ENCODE assay signal across 20 mouse cellular contexts in the genomic region with DNA sequence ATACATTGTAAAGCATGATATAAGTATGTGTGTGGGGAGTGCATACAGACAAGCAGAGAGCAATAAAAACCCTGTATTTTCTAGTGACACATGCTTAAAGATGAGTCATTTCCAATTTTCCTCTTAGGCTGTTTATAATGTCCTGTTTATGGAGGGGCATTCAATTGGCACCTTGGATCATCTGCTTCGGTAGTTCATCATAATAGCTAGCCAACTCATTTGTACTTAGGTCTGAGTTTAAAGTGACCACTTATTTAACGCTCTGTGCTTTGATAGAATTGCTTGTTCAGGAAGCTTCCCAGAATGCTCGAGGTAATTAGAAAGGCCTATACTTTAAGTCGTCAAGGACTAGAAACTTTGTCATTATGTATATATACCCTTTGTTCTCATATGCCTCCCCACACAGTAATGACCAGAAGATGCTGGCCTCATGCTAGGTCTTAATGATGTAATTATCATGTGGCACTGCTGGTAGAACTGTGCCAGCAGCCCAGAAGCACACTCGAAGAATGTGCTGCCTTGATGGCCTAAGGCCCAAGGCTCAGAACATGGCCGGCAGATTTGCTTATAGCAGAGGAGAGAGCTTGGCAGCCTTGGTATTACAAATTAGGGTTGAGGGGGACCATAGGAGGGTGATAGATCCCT.
DNase-seq lines count a peak whose midpoint lies in the region; ATAC-seq lines count a peak whose summit lies in the region.
"Had no signal": no experiment of that assay in that cellular context is flagged by ENCODE, and none has a peak within 500 bp of the region (broad histone marks: within the 10 kb centered on the region; RNA-seq: fewer than 3 reads in every experiment).

No protein-coding gene starts in this region.

- H3K4me3 ChIP-seq in forebrain, embryonic 11.5 days (ENCODE audit: low read depth, low read length) = no peak overlapping the region
- no peak overlapping the region for H3K4me3 ChIP-seq in forebrain, embryonic 10.5 days
- H3K4me3 ChIP-seq in midbrain, embryonic 12.5 days = no peak overlapping the region
- no peak overlapping the region for H3K4me3 ChIP-seq in midbrain, embryonic 15.5 days
- H3K4me3 ChIP-seq in forebrain, embryonic 14.5 days (ENCODE audit: low read depth, low read length) = no peak overlapping the region
- H3K4me3 ChIP-seq: embryonic facial prominence, embryonic 12.5 days; heart, adult 2 months; hindbrain, embryonic 10.5 days; hindbrain, embryonic 15.5 days had no signal

- no peaks in the 10 kb centered on the region for H3K9me3 ChIP-seq in forebrain, embryonic 11.5 days (ENCODE audit: control insufficient read depth, low read length)
- no peaks in the 10 kb centered on the region for H3K9me3 ChIP-seq in forebrain, embryonic 10.5 days
- no peaks in the 10 kb centered on the region for H3K9me3 ChIP-seq in midbrain, embryonic 12.5 days
- no peaks in the 10 kb centered on the region for H3K9me3 ChIP-seq in midbrain, embryonic 15.5 days
- H3K9me3 ChIP-seq in forebrain, embryonic 14.5 days (replicated peaks; ENCODE audit: control insufficient read depth, low read length) = no peaks in the 10 kb centered on the region
- H3K9me3 ChIP-seq: embryonic facial prominence, embryonic 12.5 days; hindbrain, embryonic 10.5 days; hindbrain, embryonic 15.5 days had no signal

- no peak for DNase-seq in forebrain, embryonic 11.5 days (ENCODE audit: low spot score)
- DNase-seq in forebrain, embryonic 10.5 days (ENCODE audit: extremely low spot score, low spot score) = no peak
- DNase-seq in forebrain, embryonic 14.5 days (ENCODE audit: low spot score) = peak; percentile 65
- peak; percentile 52 for DNase-seq in retina, embryonic 14.5 days (ENCODE audit: low spot score)
- no peak for DNase-seq in left cerebral cortex, adult 18-20 months (ENCODE audit: low spot score in 2 of 2)
- no peak for DNase-seq in ovary, postnatal 10 days (ENCODE audit: low spot score)
- DNase-seq: adrenal gland, postnatal 25 days; cerebellum, adult 2 months; cerebellum, postnatal 25 days; heart, adult 2 months; kidney, adult 11 months had no signal

- no peak overlapping the region for H3K4me2 ChIP-seq in forebrain, embryonic 11.5 days (ENCODE audit: low read depth, low read length, severe bottlenecking)
- no peak overlapping the region for H3K4me2 ChIP-seq in midbrain, embryonic 12.5 days (replicated peaks)
- H3K4me2 ChIP-seq in midbrain, embryonic 15.5 days = no peak overlapping the region
- no peak overlapping the region for H3K4me2 ChIP-seq in forebrain, embryonic 14.5 days (ENCODE audit: low read length)
- H3K4me2 ChIP-seq: embryonic facial prominence, embryonic 12.5 days; heart, embryonic 11.5 days; hindbrain, embryonic 15.5 days had no signal

- ATAC-seq in forebrain, embryonic 11.5 days (replicated peaks; ENCODE audit: low FRiP score) = peak; percentile 73
- ATAC-seq in midbrain, embryonic 12.5 days (ENCODE audit: low FRiP score, low read depth) = 0 out of 2 replicates have a peak, but pooled peaks have one; percentile 30
- ATAC-seq in midbrain, embryonic 15.5 days (replicated peaks) = no peak
- peak; percentile 88 for ATAC-seq in forebrain, embryonic 14.5 days
- ATAC-seq: activated CD4-positive, CD25-positive, alpha-beta regulatory T cell, adult 4 months; inflammation-experienced regulatory T-cells, adult 6 months; Patski had no signal

- H3K9ac ChIP-seq in forebrain, embryonic 11.5 days (ENCODE audit: low read length) = no peak overlapping the region
- no peak overlapping the region for H3K9ac ChIP-seq in midbrain, embryonic 12.5 days (replicated peaks)
- no peak overlapping the region for H3K9ac ChIP-seq in midbrain, embryonic 15.5 days
- H3K9ac ChIP-seq in forebrain, embryonic 14.5 days (ENCODE audit: low read length) = no peak overlapping the region
- H3K9ac ChIP-seq: embryonic facial prominence, embryonic 12.5 days; hindbrain, embryonic 15.5 days had no signal

- no peaks in the 10 kb centered on the region for H3K27me3 ChIP-seq in forebrain, embryonic 11.5 days (ENCODE audit: control insufficient read depth, insufficient read depth, low read length)
- no peaks in the 10 kb centered on the region for H3K27me3 ChIP-seq in forebrain, embryonic 10.5 days (ENCODE audit: poor library complexity, severe bottlenecking)
- no peaks in the 10 kb centered on the region for H3K27me3 ChIP-seq in midbrain, embryonic 12.5 days
- H3K27me3 ChIP-seq in midbrain, embryonic 15.5 days (replicated peaks) = no peaks in the 10 kb centered on the region
- H3K27me3 ChIP-seq in forebrain, embryonic 14.5 days (replicated peaks; ENCODE audit: control insufficient read depth, insufficient read depth, low read length) = no peaks in the 10 kb centered on the region
- H3K27me3 ChIP-seq: embryonic facial prominence, embryonic 12.5 days; hindbrain, embryonic 15.5 days; Patski had no signal

- H3K36me3 ChIP-seq in forebrain, embryonic 11.5 days (ENCODE audit: control insufficient read depth, insufficient read depth, low read length) = no peaks in the 10 kb centered on the region
- no peaks in the 10 kb centered on the region for H3K36me3 ChIP-seq in forebrain, embryonic 10.5 days (replicated peaks)
- H3K36me3 ChIP-seq in midbrain, embryonic 12.5 days = no peaks in the 10 kb centered on the region
- no peaks in the 10 kb centered on the region for H3K36me3 ChIP-seq in midbrain, embryonic 15.5 days (replicated peaks)
- no peaks in the 10 kb centered on the region for H3K36me3 ChIP-seq in forebrain, embryonic 14.5 days (ENCODE audit: control insufficient read depth, insufficient read depth, low read length)
- H3K36me3 ChIP-seq: embryonic facial prominence, embryonic 12.5 days; hindbrain, embryonic 10.5 days; hindbrain, embryonic 15.5 days had no signal

- no peak overlapping the region for H3K27ac ChIP-seq in forebrain, embryonic 11.5 days (ENCODE audit: low read depth, low read length)
- no peak overlapping the region for H3K27ac ChIP-seq in forebrain, embryonic 10.5 days
- no peak overlapping the region for H3K27ac ChIP-seq in midbrain, embryonic 12.5 days (replicated peaks)
- no peak overlapping the region for H3K27ac ChIP-seq in midbrain, embryonic 15.5 days
- no peak overlapping the region for H3K27ac ChIP-seq in forebrain, embryonic 14.5 days (ENCODE audit: low read depth, low read length)
- H3K27ac ChIP-seq: embryonic facial prominence, embryonic 12.5 days; heart, adult 2 months; hindbrain, embryonic 10.5 days; hindbrain, embryonic 15.5 days had no signal

- 47% methylated on average over 6 of the region's 6 CpGs for WGBS in forebrain, embryonic 11.5 days
- WGBS in forebrain, embryonic 10.5 days = 66% methylated on average over 6 of the region's 6 CpGs
- 75% methylated on average over 6 of the region's 6 CpGs for WGBS in midbrain, embryonic 12.5 days
- 77% methylated on average over 6 of the region's 6 CpGs for WGBS in midbrain, embryonic 15.5 days
- 20% methylated on average over 6 of the region's 6 CpGs for WGBS in forebrain, embryonic 14.5 days

- H3K4me1 ChIP-seq in forebrain, embryonic 11.5 days (replicated peaks; ENCODE audit: control insufficient read depth, insufficient read depth, low read length) = no peaks in the 10 kb centered on the region
- H3K4me1 ChIP-seq in forebrain, embryonic 10.5 days = peaks cover 16% of the 10 kb centered on the region; the same call in 1 of the 2 replicates
- no peaks in the 10 kb centered on the region; the same call in 1 of the 2 replicates for H3K4me1 ChIP-seq in midbrain, embryonic 12.5 days
- no peaks in the 10 kb centered on the region; the same call in 1 of the 2 replicates for H3K4me1 ChIP-seq in midbrain, embryonic 15.5 days
- H3K4me1 ChIP-seq in forebrain, embryonic 14.5 days (ENCODE audit: control insufficient read depth, insufficient read depth, low read length) = peaks cover 4% of the 10 kb centered on the region; the same call in 1 of the 2 replicates
- H3K4me1 ChIP-seq: embryonic facial prominence, embryonic 12.5 days; hindbrain, embryonic 10.5 days had no signal

Comparison
In these comparisons a context has a peak if more than half of its experiments do, and no peak if none do; other contexts are left out.
1. DNase-seq: peak in forebrain, embryonic 14.5 days (single experiment) and retina, embryonic 14.5 days (single experiment); none in forebrain, embryonic 11.5 days (single experiment), forebrain, embryonic 10.5 days (single experiment), left cerebral cortex, adult 18-20 months (0 of 2) and ovary, postnatal 10 days (single experiment).